Mouse (Mus musculus): ENCODE measurements around the gene Tbc1d22a. TPM values are rescaled to one million over a fixed set of nuclear protein-coding genes. Genes with fewer than 3 reads are reported as not detected.

The Tbc1d22a gene
- total and polyA plus RNA-seq, 3 experiments: 15.1 to 21.1 TPM; not detected in 1

DNA sequence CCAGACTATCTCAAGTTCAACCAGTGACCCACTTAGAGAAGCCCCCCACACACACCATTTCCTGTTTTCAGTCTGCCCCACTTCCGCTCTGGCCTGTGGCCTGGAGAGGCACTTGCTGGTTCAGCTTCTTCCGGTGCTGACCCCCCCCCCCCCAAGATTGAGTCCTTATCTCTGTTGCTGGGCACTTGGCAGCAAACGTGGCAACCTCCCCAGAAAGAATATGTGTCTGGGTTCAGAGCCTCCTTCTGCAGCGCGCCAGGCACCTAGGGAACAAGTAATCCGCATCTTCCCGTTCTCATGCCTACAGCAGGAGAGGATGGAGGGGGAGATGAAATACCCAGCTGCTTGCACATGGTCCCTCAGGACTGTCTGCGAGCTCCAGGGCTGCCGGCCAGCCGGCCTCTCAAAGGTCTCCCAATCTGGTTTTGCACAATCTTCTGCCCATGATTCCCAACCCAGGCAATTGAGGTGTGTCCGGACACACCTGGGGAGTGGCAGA is 32.3 kb upstream of the Tbc1d22a start (continued):
- TF ChIP-seq TBP (IDR thresholded peaks at IDR 0.05; ENCODE audit: low read depth, low read length): no peak
- TF ChIP-seq EP300 (IDR thresholded peaks at IDR 0.05; ENCODE audit: low read depth in 1 of 2, low read length in 2 of 2): peak; percentile 34 to 43; a peak in 2 of 4 replicates
- TF ChIP-seq CHD2 (IDR thresholded peaks at IDR 0.05; ENCODE audit: low read length): no peak
- no peak for TF ChIP-seq MAX (IDR thresholded peaks at IDR 0.05; ENCODE audit: low read length)
- no peak for TF ChIP-seq POLR2AphosphoS2 (IDR thresholded peaks at IDR 0.05; ENCODE audit: low read length)
- TF ChIP-seq TCF12 (IDR thresholded peaks at IDR 0.05; ENCODE audit: low read depth, low read length): peak; percentile 41; the same call in 1 of the 2 replicates
- no peak for TF ChIP-seq SMC3 (IDR thresholded peaks at IDR 0.05; ENCODE audit: low read depth, low read length)
- TF ChIP-seq POLR2A (IDR thresholded peaks at IDR 0.05; ENCODE audit: control insufficient read depth in 1 of 2, insufficient read depth in 1 of 2, low read depth in 1 of 2, low read length in 2 of 2, poor library complexity in 1 of 2): no peak
- no peak for TF ChIP-seq GABPA (IDR thresholded peaks at IDR 0.05; ENCODE audit: low read depth, low read length)
- no peak for TF ChIP-seq NRF1 (IDR thresholded peaks at IDR 0.05; ENCODE audit: insufficient read depth, low read depth, low read length, poor library complexity, severe bottlenecking)
- no peak for TF ChIP-seq GATA1 (IDR thresholded peaks at IDR 0.05; ENCODE audit: low read depth, low read length)
- 0 out of 2 replicates have a peak, but pooled peaks have one; percentile 28 for TF ChIP-seq HCFC1 (IDR thresholded peaks at IDR 0.05; ENCODE audit: low read depth, low read length)

DNA sequence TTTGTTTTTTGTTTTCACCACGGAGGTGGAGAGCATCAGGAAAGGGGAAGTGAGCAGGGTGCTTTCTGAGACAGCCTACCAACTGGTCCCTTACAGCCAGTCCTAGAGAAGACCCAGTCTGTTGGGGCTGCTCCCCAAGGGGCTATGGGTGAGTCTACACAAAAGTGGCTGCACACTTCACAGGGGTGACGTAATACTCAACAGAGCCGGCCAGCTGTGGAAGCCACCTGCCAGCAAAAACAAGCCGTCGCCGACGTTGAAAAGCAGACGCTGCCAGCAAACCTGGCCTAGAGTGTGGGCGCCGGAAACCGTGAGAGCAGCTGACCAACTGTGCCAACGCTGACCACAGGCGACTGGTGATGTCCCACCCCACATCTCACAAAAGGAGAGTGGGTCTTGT is 31.6 kb upstream of the Tbc1d22a start:
- Histone ChIP-seq H3K79me2 (ENCODE audit: control insufficient read depth, insufficient read depth, low read length, poor library complexity) (peaks cover 3% of the 10 kb centered on the region; the same call in 1 of the 2 replicates), H3K27me3 (ENCODE audit: control insufficient read depth in 1 of 2, insufficient read depth in 2 of 2, low read length in 2 of 2) (peaks cover 0 to 1% of the 10 kb centered on the region in 2 experiments; a peak in 1 of 4 replicates), H3K9ac (ENCODE audit: control insufficient read depth, low read depth, low read length, poor library complexity, severe bottlenecking) (no peak overlapping the region), H3K36me3 (ENCODE audit: control insufficient read depth in 1 of 2, insufficient read depth in 2 of 2, low read length in 2 of 2) (peaks cover 0 to 17% of the 10 kb centered on the region in 2 experiments; a peak in 2 of 4 replicates), H3K9me3 (replicated peaks; ENCODE audit: insufficient read depth, low read length) (no peaks in the 10 kb centered on the region), H3K4me3 (ENCODE audit: control insufficient read depth in 1 of 2, insufficient read depth in 1 of 2, low read depth in 2 of 2, low read length in 2 of 2) (no peak overlapping the region), H3K27ac (ENCODE audit: control insufficient read depth, low read depth, low read length) (no peak overlapping the region), H3K4me1 (ENCODE audit: control insufficient read depth in 1 of 2, insufficient read depth in 2 of 2, low read length in 2 of 2) (peaks cover 11 to 41% of the 10 kb centered on the region in 2 experiments)
- TF ChIP-seq SIN3A (IDR thresholded peaks at IDR 0.05; ENCODE audit: low read length) (no peak), SMC3 (IDR thresholded peaks at IDR 0.05; ENCODE audit: low read depth, low read length) (no peak), MAFK (IDR thresholded peaks at IDR 0.05; ENCODE audit: borderline replicate concordance, low read depth, low read length) (no peak), JUND (IDR thresholded peaks at IDR 0.05; ENCODE audit: low read depth, low read length) (no peak), HCFC1 (IDR thresholded peaks at IDR 0.05; ENCODE audit: low read depth, low read length) (no peak), GABPA (IDR thresholded peaks at IDR 0.05; ENCODE audit: low read depth, low read length) (no peak), ELF1 (IDR thresholded peaks at IDR 0.05; ENCODE audit: low read depth, low read length) (no peak), TCF12 (IDR thresholded peaks at IDR 0.05; ENCODE audit: low read depth, low read length) (no peak)
- peak; percentile 60 for DNase-seq (ENCODE audit: low read depth, low spot score)

- Histone ChIP-seq H3K4me1 (ENCODE audit: control insufficient read depth in 1 of 2, insufficient read depth in 2 of 2, low read length in 2 of 2) (peaks cover 11 to 41% of the 10 kb centered on the region in 2 experiments), H3K4me3 (ENCODE audit: control insufficient read depth in 1 of 2, insufficient read depth in 1 of 2, low read depth in 2 of 2, low read length in 2 of 2) (no peak overlapping the region), H3K79me2 (ENCODE audit: control insufficient read depth, insufficient read depth, low read length, poor library complexity) (peaks cover 3% of the 10 kb centered on the region; the same call in 1 of the 2 replicates), H3K9ac (ENCODE audit: control insufficient read depth, low read depth, low read length, poor library complexity, severe bottlenecking) (no peak overlapping the region), H3K9me3 (replicated peaks; ENCODE audit: insufficient read depth, low read length) (no peaks in the 10 kb centered on the region), H3K27ac (ENCODE audit: control insufficient read depth, low read depth, low read length) (no peak overlapping the region), H3K27me3 (ENCODE audit: control insufficient read depth in 1 of 2, insufficient read depth in 2 of 2, low read length in 2 of 2) (peaks cover 0 to 1% of the 10 kb centered on the region in 2 experiments; a peak in 1 of 4 replicates), H3K36me3 (ENCODE audit: control insufficient read depth in 1 of 2, insufficient read depth in 2 of 2, low read length in 2 of 2) (peaks cover 0 to 17% of the 10 kb centered on the region in 2 experiments; a peak in 2 of 4 replicates)
- DNase-seq (ENCODE audit: low read depth, low spot score): no peak
- no peak for TF ChIP-seq MAX (IDR thresholded peaks at IDR 0.05; ENCODE audit: low read length)
- TF ChIP-seq POLR2AphosphoS5 (IDR thresholded peaks at IDR 0.05; ENCODE audit: borderline replicate concordance, low read depth, low read length): no peak
- TF ChIP-seq MEF2A (IDR thresholded peaks at IDR 0.05; ENCODE audit: extremely low read depth, insufficient replicate concordance, low read depth, low read length, poor library complexity, severe bottlenecking): no peak
- TF ChIP-seq USF1 (IDR thresholded peaks at IDR 0.05; ENCODE audit: low read depth, low read length): no peak
- no peak for TF ChIP-seq MAFK (IDR thresholded peaks at IDR 0.05; ENCODE audit: borderline replicate concordance, low read depth, low read length)
- no peak for TF ChIP-seq MYB (IDR thresholded peaks at IDR 0.05; ENCODE audit: low read depth, low read length)
- no peak for TF ChIP-seq MAZ (IDR thresholded peaks at IDR 0.05; ENCODE audit: low read depth, low read length)
- no peak for TF ChIP-seq TBP (IDR thresholded peaks at IDR 0.05; ENCODE audit: low read depth, low read length)
- TF ChIP-seq ETS1 (IDR thresholded peaks at IDR 0.05; ENCODE audit: low read depth, low read length): no peak
- TF ChIP-seq GABPA (IDR thresholded peaks at IDR 0.05; ENCODE audit: low read depth, low read length): no peak
- no peak for TF ChIP-seq MXI1 (IDR thresholded peaks at IDR 0.05; ENCODE audit: low read depth, low read length)
- TF ChIP-seq CTCF (IDR thresholded peaks at IDR 0.05 in 2 of 3, conservative IDR thresholded peaks at IDR 0.05 in 1 of 3; ENCODE audit: control insufficient read depth in 1 of 3, insufficient read depth in 1 of 3, low read depth in 2 of 3, low read length in 3 of 3, poor library complexity in 1 of 3, severe bottlenecking in 1 of 3): no peak
- no peak for TF ChIP-seq SMC3 (IDR thresholded peaks at IDR 0.05; ENCODE audit: low read depth, low read length)
- TF ChIP-seq KAT2A (conservative IDR thresholded peaks at IDR 0.05; ENCODE audit: low read depth, low read length): no peak
- TF ChIP-seq JUND (IDR thresholded peaks at IDR 0.05; ENCODE audit: low read depth, low read length): no peak
Observed at GRCm38 (mm10) chr15:86183484-86183883, 30.8 kb upstream of the Tbc1d22a start.

All from MEL (cell line).